Mouse (Mus musculus): ENCODE results near the gene Cnot10.
"Not testable (repeated sequence)": the region's sequence is repeated elsewhere in the genome, so short reads cannot be mapped to it uniquely, and the experiment has no call there.

DNA sequence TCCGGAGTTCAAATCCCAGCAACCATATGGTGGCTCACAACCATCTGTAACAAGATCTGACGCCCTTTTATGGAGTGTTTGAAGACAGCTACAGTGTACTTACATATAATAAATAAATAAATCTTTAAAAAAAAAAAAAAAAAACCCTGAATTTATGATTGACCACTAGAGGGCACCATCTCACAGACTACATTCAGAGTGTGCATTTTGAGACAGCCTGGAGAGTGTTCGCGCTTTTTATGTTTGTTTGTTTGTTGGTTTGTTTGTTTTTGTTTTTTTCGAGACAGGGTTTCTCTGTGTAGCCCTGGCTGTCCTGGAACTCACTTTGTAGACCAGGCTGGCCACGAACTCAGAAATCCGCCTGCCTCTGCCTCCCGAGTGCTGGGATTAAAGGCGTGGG lies 8.5 kb upstream of the Cnot10 start:
- not testable (repeated sequence) for TF ChIP-seq POLR2A (IDR thresholded peaks at IDR 0.05; ENCODE audit: low read depth, low read length)
- TF ChIP-seq CTCF (conservative IDR thresholded peaks at IDR 0.05; ENCODE audit: insufficient read depth, insufficient read length, low read depth, low read length), result 0 out of 2 replicates have a peak, but pooled peaks have one; percentile 11

Measured in kidney, adult 2 months (tissue).